Mouse (Mus musculus): ENCODE results near the gene Cadm1.

The Cadm1 gene

DNA sequence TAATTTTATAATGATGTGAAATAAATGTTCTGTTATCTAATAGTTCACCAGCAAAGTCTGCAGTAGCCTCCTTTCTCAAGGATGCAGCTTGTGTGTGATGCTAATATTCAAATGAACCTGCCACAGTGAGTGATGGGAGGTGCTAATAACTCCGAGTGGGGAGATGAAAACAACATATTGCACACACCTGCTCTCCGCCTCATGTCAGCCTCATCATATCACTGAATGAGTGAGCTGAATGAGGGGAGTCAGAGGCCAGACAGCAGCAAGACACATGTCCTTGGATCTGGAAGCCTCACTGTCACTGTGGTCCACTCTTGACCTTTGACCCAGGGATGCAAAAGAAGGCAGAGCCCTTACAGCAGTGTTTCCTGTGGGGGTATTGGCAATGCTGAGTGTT lies 156.9 kb downstream of the Cadm1 start:
- DNase-seq = no peak

DNA sequence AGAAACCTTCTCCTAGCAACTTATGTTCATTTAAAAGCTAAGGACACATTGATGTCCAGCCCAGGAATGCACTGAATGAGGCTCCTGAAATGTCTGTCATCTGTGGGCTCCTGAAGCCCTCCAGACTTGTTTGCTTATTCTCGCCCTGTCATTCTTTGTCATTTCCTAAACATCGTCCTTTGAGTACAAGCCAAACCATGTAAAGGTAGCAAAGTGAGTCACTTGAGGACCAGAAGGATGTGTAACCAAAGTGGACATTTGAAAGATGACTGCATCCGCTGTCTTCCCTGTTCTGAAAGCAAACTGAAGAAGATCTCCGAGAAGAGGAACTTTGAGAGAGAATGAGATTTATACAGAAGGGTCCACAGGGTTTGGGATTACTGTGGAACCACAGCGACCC lies 157.6 kb downstream of the Cadm1 start:
- no peak for DNase-seq

DNA sequence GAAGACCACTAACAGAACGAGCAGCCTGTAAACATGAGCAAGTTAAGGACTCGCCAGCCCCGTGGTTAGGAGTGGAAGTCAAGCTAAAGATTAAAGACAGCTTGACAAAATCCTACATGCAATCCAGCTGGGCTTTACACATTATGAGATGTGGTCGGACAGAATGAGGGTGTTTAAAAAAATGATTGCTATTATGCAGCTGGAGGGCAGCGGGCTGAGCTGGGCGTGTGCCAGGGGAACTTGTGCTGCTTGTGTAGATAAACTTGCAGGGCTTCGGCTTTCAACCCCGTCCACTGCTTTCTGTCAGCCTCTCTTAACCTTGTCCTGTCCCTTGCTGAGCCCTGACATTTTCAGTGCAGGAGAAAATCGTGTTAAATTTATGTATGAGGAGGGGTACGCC lies 158.3 kb downstream of the Cadm1 start:
- DNase-seq = peak; percentile 53

DNA sequence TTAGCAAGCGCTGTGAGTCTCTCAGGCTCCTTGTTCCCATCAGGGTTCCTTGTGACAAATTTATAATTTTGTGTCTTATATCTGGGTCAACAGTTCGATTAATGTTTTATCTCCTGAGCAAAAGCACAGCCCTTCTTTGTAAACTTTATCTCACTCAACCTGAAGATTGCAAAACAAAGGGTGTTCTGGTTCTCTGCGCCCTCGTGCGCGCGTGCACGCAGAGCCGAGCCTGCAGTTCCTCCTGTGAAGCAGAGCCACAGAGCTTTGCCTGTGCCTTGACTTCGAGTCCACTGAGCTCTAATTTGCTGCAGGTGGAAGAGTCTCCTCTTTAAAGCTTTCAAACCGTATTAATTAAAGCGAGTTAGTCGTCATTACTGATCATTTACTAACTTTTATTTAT lies 162.9 kb downstream of the Cadm1 start:
- DNase-seq = no peak

DNA sequence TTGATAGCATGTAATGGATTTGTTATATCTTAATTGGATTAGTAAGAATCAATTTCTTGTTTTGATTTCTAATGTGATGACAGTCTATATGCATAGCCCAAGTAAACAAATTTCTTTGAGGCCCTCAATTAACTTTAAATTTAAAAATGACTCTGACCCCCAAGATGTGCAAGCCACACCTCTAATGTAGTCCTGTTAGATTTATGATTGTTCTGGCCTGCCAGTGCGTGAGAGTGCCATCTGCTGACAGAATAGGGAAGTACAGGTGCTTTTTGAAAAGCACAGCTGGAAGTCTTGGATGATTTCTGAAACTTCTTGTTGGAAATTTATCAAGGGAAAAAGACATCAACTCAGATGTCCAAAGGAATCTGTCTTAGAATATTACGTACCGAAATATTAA lies 169.1 kb downstream of the Cadm1 start:
- peak; percentile 75 for DNase-seq

DNA sequence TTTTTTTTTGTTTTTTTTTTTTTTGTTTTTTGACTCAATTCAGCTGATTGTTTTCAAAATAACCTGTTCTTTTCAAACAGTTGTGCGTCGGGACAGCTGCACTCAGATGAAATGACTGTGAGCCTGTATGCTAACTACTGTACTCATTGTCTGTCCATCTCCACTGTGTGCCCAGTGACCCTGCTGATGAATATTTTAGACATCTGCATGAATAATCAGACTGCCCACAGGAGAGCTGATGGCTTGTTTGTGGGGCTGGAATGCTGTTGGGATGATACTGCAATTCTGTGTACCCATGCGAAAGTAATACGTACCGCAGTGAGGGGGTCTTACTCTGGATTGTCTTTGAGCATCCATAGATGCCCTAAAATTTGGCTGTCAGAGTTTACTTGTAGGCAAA lies 170.0 kb downstream of the Cadm1 start:
- DNase-seq = peak; percentile 63

DNA sequence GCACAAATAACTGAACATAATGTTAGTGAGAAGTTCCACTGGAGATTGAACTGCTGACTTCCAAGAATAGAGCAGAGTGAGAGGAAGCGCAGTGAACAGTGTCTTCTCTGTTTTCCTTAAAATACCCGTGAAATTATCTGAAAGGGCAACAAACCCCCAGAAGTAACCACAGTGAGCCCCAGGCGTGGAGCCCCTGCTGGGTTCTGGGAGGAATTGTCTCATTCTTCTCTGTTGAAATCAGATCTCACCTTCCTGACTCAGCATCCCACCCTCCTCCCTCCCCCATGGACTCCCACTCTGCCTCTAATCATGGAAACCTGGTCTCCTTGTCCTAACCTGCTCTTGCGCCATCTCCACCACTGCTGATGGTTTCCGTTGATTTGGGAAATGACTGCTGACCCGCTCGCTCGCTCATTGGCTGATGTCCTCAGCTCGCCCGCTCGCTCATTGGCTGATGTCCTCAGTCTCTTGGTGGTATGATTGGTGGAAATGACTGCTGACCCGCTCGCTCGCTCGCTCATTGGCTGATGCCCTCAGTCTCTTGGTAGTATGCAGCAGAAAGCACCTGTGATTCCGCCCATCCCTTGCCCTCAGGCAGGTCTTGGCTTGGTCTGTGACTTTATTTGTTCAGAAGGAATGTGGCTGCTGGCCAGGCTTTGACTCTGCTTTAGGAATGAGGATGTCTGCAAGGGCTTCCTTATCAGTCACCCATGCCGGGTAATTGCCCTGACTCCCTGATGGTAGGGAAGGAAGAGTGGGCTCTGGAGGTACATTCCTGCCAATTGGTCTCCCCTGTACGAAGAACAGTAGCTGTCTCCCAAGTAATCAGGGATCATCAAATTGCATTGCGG lies 173.3 kb downstream of the Cadm1 start:
- no peak for DNase-seq

DNA sequence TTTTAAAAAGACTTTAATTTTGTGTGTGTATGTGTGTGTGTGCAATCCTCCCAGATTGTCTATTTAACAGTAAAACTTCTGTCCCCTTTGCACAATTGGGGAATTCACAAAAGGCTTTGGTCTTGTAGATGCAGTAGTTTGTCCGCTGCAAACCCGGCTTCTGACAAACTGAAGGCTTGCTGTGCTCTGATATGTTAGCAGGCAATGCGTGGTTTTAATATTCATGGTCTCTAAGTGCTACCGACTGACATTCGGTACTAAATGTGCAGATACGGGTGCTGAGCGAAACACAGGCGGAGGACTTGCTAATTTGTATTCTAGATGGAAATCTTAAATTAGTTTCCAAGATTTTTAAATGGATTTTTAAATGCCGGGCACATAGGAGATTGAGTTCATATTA lies 176.4 kb downstream of the Cadm1 start:
- DNase-seq = no peak

DNA sequence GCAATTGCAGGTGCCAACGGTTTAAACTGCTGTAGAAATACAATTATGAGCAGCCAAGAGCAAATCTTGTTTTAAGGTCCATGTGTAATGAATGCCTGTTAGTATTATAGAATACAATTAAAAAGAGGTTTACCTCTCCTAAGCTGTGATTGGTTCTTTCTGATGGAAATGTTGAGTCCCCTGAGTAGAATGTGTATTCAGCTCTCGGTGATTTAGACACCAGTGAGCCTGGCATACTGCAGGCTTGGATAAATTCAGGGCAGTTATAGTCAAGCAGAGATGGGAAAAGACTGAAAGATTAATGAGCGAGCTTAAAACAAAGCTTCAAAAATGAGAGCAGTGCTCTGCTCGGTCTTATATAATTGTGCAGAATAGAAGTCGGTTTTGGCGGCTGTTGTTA lies 177.4 kb downstream of the Cadm1 start:
- DNase-seq = no peak

DNA sequence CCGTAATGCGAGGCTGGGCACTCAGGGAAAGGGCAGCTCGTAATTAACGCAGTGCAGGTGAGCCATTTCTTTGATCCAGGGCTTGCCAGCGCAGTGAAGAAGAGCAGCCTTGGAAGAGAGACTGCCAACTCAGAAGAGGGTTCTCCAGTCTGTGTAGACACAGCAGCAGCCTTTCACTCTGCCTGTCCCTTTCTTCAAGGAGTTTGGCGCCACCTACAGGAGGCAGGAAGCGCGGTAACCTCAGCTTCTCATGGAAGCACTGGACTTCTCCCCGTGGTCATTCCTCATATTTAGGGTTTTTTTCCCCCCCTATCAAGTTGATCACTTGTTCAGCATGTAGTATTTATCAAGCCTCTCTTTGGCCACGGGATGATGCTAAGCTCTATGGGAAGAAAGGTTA lies 178.3 kb downstream of the Cadm1 start:
- peak; percentile 91 for DNase-seq

DNA sequence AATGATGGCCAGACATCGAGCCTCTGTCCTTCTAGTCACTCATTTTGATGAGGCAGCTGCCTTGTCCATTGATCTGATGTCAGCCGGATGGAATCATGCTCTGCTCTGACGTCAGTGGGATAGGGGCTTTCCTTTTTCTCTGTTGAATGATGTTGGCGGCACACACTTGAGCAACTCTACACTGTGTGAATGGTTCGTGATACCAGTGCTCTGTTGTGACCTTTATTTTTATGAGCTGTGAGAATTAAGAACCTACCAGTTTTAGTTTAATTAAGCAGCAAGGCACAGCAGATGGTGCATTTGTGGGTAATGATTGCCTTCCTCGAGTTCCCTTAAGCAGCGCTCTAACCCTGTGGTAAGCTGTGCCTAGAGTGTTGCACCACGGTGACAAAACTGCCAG lies 181.0 kb downstream of the Cadm1 start:
- no peak for DNase-seq

DNA sequence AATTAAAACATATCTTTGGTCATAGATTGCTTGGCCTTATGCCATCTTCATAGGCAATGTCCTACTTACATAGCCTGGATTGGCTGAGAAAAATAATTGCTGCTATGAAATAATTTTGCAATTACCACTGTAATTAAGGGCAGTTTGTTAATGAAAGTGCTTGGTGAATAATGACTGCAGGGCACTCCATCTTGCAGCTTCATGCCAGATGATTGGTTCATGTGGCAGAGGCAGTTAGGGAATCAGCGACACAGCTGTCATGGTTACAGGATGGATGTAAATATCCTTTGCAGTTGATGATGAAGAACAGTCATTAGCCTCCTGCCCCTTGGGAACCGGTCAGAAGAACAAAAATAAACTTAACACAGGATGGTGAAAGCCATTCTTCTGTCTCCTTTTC lies 184.6 kb downstream of the Cadm1 start:
- DNase-seq = peak; percentile 94

DNA sequence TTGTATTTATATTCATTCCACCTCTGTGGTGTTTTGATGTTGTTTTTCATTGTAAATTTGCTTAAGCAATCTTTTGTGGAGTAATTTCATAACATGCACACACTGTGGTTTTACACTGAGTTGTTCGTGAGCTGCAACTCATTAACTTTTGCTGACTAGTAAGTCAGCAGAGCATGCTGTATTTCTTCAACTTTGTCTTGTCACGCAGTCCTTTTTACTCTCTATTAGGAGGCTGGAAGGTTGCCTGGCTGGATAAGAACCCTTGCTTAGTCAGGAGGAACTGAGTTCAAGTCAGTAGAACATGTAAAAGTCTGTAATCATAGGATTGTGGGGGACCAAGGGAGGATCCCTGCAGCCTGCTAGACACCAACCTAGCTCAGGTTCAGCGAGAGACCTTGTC lies 185.4 kb downstream of the Cadm1 start:
- no peak for DNase-seq

DNA sequence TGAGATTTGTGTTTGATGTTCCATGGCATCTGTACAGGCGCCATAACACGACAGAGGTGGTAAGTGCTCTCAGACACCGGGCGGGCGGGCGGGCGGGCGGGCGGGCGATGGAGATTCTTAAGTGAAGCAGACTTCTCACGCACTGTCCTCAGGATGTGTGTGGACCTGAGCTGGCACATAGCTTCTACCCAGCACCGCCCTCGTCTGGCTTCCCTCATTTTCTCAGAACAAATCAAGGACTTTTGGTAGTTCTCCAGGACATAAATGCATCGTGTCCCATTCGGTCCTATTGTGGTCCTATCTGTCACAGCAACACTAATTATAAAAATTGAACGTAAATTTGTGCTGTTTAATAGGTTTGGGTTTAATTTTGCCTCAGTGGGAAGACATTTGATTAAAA lies 186.9 kb downstream of the Cadm1 start:
- no peak for DNase-seq

DNA sequence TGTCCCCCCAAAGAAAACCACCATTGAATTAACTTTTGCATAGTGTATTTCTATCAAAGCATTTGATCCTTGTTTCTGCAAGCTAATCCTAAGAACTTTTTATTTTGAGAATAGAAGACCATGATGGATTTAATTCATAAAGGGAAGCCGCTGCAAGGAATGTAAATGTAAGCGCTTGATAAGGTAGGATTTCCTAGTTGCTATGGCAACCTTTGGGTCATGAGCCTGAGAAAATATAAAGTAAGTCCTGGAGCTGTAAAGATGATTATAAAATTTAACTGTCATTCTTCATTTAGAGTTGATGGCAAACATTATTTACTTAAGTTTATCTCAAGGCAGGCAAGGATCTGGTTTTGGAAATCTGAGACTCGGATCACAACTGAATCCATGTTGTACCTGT lies 197.6 kb downstream of the Cadm1 start:
- no peak for DNase-seq

DNA sequence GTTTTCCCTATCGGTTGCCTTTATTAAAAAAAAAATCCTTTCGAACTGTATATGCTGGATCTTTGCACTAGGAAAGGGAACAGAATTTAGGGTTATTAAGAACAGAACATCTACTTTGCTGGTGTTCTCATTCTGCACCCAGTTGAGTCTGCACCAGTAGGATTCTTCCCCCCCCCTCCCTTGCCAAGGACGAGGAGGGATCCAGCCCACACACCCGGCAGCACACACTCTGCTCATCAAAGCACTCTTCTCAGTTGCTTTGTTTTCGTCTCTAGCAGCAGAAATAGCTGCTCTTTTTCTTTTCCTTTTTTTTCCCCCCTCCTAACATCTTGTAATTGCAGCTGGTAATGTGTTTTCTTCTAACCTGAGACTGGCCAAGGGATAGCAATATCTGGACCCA lies 198.9 kb downstream of the Cadm1 start:
- no peak for DNase-seq

DNA sequence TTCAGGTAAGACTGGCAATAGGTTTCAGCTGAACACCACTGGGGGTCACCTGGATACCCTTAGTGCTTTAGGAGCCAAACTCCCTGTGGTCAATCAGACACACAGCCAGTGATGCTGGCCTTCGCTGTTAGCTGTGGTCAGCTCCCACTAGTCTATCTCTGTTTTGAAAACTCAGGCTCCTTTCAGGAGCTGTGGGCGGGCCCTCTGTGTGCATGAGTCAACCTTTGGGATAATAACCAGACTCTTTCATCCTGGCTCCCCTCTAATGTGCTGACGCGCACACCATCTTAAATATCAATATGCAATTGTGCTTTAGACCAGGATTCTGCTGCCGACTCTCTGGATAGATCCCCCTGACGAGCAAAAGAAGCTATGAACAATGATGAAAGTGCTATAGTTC lies 200.3 kb downstream of the Cadm1 start:
- DNase-seq = no peak

DNA sequence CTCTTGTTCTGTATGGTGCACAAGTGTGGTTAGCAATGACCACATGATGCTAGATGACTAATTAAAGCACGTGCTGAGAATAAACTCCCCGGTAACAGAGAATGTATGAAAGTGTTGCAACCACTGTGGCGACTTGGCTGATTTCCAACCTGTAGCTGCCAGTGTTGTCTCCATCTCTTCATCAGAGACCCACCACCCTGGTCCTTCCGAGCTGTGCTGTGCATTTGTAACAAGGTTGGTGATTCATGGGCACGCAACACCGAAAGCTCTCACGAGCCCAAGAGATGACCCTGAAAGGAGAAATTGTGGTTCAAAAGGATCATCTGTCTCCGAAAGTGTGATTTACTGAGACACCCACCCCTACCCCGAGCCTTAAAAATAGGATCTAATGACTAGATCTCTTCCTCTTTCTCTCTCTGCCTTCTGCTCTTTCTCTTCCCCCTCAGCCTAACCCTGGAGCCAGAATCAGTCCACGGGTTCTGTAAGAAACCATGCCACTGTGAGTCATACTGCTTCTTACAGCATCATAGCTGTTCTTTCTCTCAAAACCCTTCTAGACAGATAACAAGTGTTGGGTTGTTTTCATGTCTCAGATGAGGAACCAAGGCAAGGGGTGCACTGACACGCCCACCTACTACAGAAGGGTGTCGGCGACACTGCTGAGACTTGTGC lies 203.9 kb downstream of the Cadm1 start:
- no peak for DNase-seq

DNA sequence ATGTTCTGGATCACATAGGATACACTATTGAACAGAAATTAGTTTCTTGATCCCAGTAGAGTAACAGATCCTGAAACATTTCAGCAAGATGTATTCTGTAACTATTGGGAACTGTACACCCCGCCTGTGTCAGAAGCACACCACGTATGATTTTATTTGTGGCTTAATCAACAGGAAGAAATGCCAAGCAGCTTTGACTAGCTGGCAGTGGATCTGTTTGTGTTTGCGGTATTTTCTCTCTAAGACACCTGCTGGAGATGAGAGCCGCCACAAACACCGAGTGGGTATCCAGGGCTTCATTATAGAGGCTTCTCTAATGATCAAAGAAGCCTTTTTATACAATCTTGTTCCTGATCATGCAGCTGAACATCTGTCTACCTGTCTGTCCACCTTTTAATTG lies 204.9 kb downstream of the Cadm1 start:
- DNase-seq = no peak

DNA sequence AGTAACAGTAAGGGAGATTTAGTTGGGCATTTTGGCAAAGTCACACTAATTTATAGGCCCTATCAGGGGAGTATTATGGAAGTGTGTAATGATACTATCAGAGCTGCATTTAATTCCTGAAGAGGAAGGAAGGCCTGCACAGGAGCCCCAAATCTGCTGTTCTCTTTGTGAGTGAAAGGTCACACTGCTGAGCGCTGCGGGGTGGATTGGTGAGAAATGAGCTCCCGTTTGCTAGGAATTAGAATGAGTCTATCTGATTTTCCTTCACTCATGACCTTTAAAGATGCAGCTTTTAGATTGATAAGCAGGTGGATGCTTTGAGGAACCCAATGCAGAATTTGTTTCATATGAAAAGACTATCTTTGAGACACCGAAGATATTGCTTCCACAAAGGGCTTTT lies 208.8 kb downstream of the Cadm1 start:
- DNase-seq = no peak

DNA sequence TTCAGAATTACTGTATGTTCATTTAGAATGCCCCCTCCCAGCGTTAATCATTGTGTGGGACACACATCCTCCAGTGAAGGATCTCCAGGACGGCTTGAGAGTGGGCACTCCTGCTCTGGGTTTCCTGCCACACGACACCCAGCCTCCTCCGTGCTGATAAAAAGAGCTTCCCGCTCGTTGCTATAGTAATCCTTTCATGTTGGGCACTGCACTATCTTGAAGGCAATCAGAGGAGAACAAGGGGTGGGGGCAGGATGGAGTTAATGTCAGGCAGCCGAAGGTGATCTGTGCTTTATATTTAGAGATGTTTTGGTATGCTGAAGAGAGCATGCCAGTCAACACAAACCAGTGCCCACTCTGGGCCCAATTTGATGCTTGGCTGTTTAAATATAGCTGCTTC lies 209.3 kb downstream of the Cadm1 start:
- DNase-seq = no peak

DNA sequence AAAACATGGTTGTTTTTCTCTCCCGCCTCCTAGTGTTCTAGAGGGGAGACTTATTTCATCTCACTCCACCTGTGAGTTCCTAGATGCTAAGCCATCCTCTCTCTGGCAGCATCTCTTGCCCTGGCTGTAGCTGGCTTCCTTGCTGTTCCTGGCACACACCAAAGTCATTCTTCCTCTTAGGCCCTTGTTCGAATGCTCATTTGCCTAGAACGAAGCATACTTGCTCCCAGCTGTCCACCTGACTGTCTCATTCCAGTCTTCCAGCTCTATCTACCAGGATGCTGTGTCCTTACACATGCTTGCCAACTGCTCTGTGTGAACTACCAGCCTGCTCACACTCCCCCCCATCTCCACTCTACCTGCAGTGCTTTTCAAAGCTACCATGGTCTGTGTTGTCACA lies 211.8 kb downstream of the Cadm1 start:
- no peak for DNase-seq

DNA sequence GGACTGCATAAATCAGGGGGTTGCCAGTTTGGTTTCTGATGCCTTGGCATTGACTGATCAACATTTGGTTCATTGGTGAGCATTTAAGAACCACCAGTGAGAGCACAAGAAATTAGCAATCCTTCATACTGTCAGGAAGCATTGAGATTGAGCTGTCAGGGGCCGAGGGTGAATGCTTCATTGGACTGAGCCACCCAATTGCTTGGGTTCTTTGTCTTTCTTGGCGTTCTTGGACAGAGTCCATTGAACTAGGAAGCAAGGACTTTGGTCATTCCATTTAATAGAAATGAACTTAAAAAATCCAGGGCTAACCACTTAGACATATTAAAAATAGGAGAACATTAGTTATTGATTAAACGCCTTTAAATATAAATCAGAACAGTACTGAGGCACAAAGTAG lies 214.9 kb downstream of the Cadm1 start:
- no peak for DNase-seq

DNA sequence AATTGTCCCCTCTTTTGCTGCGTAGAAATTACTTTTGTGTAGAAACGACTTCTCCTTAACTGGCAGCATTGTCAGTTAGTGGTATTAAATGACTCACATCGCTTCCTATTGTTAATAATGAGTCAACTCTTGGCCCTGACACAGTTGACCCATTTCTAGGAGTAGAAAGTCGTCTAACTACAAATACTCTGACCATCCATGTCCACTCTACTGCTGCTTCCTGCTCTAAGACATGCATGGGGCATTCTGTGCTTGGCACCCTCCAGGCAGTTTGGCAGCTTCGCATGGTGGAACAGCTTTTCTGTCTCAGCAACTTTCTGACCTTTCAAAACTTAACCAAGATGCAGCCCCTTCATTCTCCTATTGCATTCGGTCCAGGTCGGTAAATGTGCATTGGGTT lies 215.7 kb downstream of the Cadm1 start:
- DNase-seq = no peak

DNA sequence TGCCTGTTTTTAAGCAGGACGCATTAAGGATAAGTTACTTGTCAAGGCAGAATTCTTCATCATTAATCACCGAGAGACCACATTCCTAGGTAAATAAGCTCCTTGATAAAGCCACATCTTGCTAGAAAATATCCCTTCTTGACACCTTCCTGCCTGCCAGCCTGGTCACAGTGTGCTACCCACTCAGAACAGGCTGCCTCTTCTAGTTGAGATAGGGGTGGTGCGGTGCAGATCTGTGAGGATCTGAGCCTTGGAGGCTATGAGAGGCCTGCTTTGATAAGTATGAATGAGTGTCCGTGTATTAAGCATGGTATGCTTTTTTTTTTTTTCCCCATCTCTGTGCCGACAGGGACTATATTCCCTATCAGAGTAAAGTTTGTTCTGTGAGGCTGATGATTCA lies 219.2 kb downstream of the Cadm1 start:
- DNase-seq = no peak

Measured in retina, postnatal 1 day (tissue).